Mouse (Mus musculus): ENCODE measurements at regions not wholly inside any gene's neighbourhood (a gene's known extent, or its start where the extent isn't known, plus 50 kb on each side); places are given as distances from the start of the nearest gene placed in this dataset.
A peak's percentile ranks its signal among the peaks of the same experiment; 100 is the strongest.

DNA sequence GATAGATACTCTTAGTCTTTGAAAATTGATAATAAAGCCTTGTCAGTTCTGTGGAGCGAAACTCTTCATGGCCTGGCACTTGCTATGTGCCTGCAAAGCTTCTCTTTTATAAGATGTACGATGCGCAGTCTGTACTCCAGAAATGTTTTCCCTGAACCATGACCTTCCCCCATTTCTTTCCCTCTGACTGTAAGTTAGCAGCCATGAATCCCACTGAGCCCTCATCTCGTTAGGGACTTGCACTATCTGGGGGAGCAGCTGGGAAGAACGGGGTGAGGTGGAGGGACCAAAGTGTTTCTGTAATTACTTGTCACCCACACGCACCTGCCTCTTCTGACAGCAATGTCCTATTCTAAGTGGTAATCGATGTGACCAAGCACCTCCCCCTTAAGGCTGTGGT is 932.1 kb downstream of the Synb start:
- H3K9me3 ChIP-seq (ENCODE audit: control insufficient read depth, low read length), result no peaks in the 10 kb centered on the region
- no peak overlapping the region for H3K9ac ChIP-seq (ENCODE audit: low read length)
- 61% methylated on average over 7 of the region's 7 CpGs for WGBS
- H3K4me1 ChIP-seq (replicated peaks; ENCODE audit: control insufficient read depth, insufficient read depth, low read length), result no peaks in the 10 kb centered on the region
- no peaks in the 10 kb centered on the region for H3K27me3 ChIP-seq (ENCODE audit: control insufficient read depth, insufficient read depth, low read length)
- no peak overlapping the region for H3K4me2 ChIP-seq (ENCODE audit: low read depth, low read length, severe bottlenecking)
- H3K27ac ChIP-seq (ENCODE audit: low read depth, low read length), result no peak overlapping the region
- ATAC-seq (replicated peaks; ENCODE audit: low FRiP score), result 0 out of 2 replicates have a peak, but pooled peaks have one; percentile 66
- H3K36me3 ChIP-seq (ENCODE audit: control insufficient read depth, insufficient read depth, low read length), result no peaks in the 10 kb centered on the region
- H3K4me3 ChIP-seq (ENCODE audit: low read depth, low read length), result no peak overlapping the region
- DNase-seq (ENCODE audit: low spot score), result no peak

- ATAC-seq (replicated peaks; ENCODE audit: low FRiP score), result no peak
- Histone ChIP-seq H3K4me3 (ENCODE audit: low read depth, low read length) (no peak overlapping the region), H3K36me3 (ENCODE audit: control insufficient read depth, insufficient read depth, low read length) (no peaks in the 10 kb centered on the region), H3K9me3 (ENCODE audit: control insufficient read depth, low read length) (no peaks in the 10 kb centered on the region), H3K4me2 (ENCODE audit: low read depth, low read length, severe bottlenecking) (no peak overlapping the region), H3K27ac (ENCODE audit: low read depth, low read length) (no peak overlapping the region), H3K4me1 (replicated peaks; ENCODE audit: control insufficient read depth, insufficient read depth, low read length) (no peaks in the 10 kb centered on the region), H3K27me3 (ENCODE audit: control insufficient read depth, insufficient read depth, low read length) (no peaks in the 10 kb centered on the region), H3K9ac (ENCODE audit: low read length) (no peak overlapping the region)
- no peak for DNase-seq (ENCODE audit: low spot score)
- WGBS, result 73% methylated on average over 6 of the region's 6 CpGs
Observed at GRCm38 (mm10) chr14:68361481-68361880, 932.6 kb downstream of the Synb start.

DNA sequence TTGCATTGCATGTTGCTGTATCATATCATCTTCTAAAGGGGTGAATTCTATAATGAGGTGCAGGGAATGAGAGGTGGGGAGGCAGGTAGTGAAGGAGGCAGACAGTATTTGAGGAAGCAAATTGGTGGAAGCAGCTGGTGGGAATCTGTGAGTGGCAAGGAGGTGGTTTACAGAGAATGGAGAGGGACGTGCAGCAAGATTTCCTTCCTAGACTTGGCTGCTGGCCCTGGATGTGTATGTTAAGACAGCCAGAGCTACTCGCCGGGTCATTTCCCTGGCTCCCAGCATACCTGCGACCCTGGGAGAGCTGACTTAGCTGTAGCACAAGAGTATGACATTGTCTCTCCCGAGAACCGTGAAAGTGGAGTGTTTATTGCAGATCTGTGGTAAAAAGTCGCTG is 937.7 kb downstream of the Synb start:
- ATAC-seq (replicated peaks; ENCODE audit: low FRiP score) (0 out of 2 replicates have a peak, but pooled peaks have one; percentile 8), DNase-seq (ENCODE audit: low spot score) (no peak)
- H3K4me2 ChIP-seq (ENCODE audit: low read depth, low read length, severe bottlenecking), result no peak overlapping the region
- H3K27ac ChIP-seq (ENCODE audit: low read depth, low read length), result no peak overlapping the region
- H3K27me3 ChIP-seq (ENCODE audit: control insufficient read depth, insufficient read depth, low read length), result no peaks in the 10 kb centered on the region
- H3K4me3 ChIP-seq (ENCODE audit: low read depth, low read length), result no peak overlapping the region
- H3K9ac ChIP-seq (ENCODE audit: low read length), result no peak overlapping the region
- no peaks in the 10 kb centered on the region for H3K9me3 ChIP-seq (ENCODE audit: control insufficient read depth, low read length)
- no peaks in the 10 kb centered on the region for H3K36me3 ChIP-seq (ENCODE audit: control insufficient read depth, insufficient read depth, low read length)
- no peaks in the 10 kb centered on the region for H3K4me1 ChIP-seq (replicated peaks; ENCODE audit: control insufficient read depth, insufficient read depth, low read length)
- WGBS, result 86% methylated on average over 7 of the region's 7 CpGs

DNA sequence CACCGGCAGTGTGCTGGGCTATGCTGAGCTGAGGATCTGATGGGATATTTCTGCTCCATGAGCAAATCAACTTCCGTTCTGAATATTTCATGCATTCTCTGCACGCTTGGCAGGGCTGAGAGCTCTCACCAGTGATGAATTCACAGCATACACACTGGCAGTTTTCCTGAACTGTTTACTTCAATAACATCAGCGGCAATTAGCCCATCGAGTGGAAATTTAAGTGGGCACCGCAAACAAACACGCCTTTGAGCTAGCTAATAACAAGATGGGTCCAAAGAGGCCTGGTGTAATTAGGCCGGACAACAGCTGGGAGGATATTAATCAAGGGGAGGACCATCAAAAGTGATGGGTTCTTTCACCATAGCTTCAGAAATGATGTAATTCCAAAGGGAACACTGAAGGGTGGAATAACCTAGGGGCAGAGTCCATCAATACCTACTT is 938.6 kb downstream of the Synb start:
- DNase-seq (ENCODE audit: low spot score) (peak; percentile 59), ATAC-seq (replicated peaks; ENCODE audit: low FRiP score) (peak; percentile 87)

DNA sequence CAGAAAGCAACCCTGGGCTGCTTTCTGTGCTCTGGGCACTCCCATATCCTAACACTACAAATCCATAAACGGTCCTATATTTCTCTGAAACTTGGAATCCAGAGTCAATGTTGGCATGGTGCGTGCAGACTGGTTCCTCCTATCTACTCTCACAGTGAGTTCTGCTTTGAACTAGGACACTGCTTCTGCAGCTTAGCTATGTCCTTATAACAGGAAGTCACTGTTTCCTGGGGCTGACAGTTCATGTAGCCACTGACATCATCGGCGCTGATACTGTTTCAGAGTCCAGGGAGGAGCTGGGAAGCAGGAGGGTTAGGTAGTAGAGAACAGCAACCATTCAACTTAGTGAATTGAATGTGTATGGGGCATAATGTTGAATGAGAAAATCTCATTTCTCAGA is 948.6 kb downstream of the Synb start:
- H3K4me2 ChIP-seq (ENCODE audit: low read depth, low read length, severe bottlenecking), result no peak overlapping the region
- no peak overlapping the region for H3K4me3 ChIP-seq (ENCODE audit: low read depth, low read length)
- H3K4me1 ChIP-seq (replicated peaks; ENCODE audit: control insufficient read depth, insufficient read depth, low read length), result no peaks in the 10 kb centered on the region
- H3K9me3 ChIP-seq (ENCODE audit: control insufficient read depth, low read length), result no peaks in the 10 kb centered on the region
- WGBS, result 82% methylated on average over 4 of the region's 4 CpGs
- no peak for DNase-seq (ENCODE audit: low spot score)
- no peak overlapping the region for H3K27ac ChIP-seq (ENCODE audit: low read depth, low read length)
- no peaks in the 10 kb centered on the region for H3K36me3 ChIP-seq (ENCODE audit: control insufficient read depth, insufficient read depth, low read length)
- ATAC-seq (replicated peaks; ENCODE audit: low FRiP score), result no peak
- H3K9ac ChIP-seq (ENCODE audit: low read length), result no peak overlapping the region
- no peaks in the 10 kb centered on the region for H3K27me3 ChIP-seq (ENCODE audit: control insufficient read depth, insufficient read depth, low read length)

More for the DNA sequence above, 938.6 kb downstream of the Synb start:
- Histone ChIP-seq H3K36me3 (ENCODE audit: control insufficient read depth, insufficient read depth, low read length) (no peaks in the 10 kb centered on the region), H3K27ac (ENCODE audit: low read depth, low read length) (no peak overlapping the region), H3K9ac (ENCODE audit: low read length) (no peak overlapping the region), H3K4me3 (ENCODE audit: low read depth, low read length) (no peak overlapping the region), H3K9me3 (ENCODE audit: control insufficient read depth, low read length) (no peaks in the 10 kb centered on the region), H3K27me3 (ENCODE audit: control insufficient read depth, insufficient read depth, low read length) (no peaks in the 10 kb centered on the region), H3K4me2 (ENCODE audit: low read depth, low read length, severe bottlenecking) (no peak overlapping the region), H3K4me1 (replicated peaks; ENCODE audit: control insufficient read depth, insufficient read depth, low read length) (no peaks in the 10 kb centered on the region)
- 62% methylated on average over 8 of the region's 8 CpGs for WGBS

GRCm38 (mm10) chr14:68344715-68345114 is 949.4 kb downstream of the Synb start:
- Histone ChIP-seq H3K4me1 (replicated peaks; ENCODE audit: control insufficient read depth, insufficient read depth, low read length) (no peaks in the 10 kb centered on the region), H3K27me3 (ENCODE audit: control insufficient read depth, insufficient read depth, low read length) (no peaks in the 10 kb centered on the region), H3K4me3 (ENCODE audit: low read depth, low read length) (no peak overlapping the region), H3K9me3 (ENCODE audit: control insufficient read depth, low read length) (no peaks in the 10 kb centered on the region), H3K9ac (ENCODE audit: low read length) (no peak overlapping the region), H3K4me2 (ENCODE audit: low read depth, low read length, severe bottlenecking) (no peak overlapping the region), H3K36me3 (ENCODE audit: control insufficient read depth, insufficient read depth, low read length) (no peaks in the 10 kb centered on the region), H3K27ac (ENCODE audit: low read depth, low read length) (no peak overlapping the region)
- ATAC-seq (replicated peaks; ENCODE audit: low FRiP score) (no peak), DNase-seq (ENCODE audit: low spot score) (no peak)
- 75% methylated on average over 3 of the region's 3 CpGs for WGBS

GRCm38 (mm10) chr14:68338440-68338839 is 955.7 kb downstream of the Synb start:
- Histone ChIP-seq H3K27ac (ENCODE audit: low read depth, low read length) (no peak overlapping the region), H3K4me1 (replicated peaks; ENCODE audit: control insufficient read depth, insufficient read depth, low read length) (no peaks in the 10 kb centered on the region; the same call in 1 of the 2 replicates), H3K9me3 (ENCODE audit: control insufficient read depth, low read length) (no peaks in the 10 kb centered on the region), H3K4me3 (ENCODE audit: low read depth, low read length) (no peak overlapping the region), H3K4me2 (ENCODE audit: low read depth, low read length, severe bottlenecking) (no peak overlapping the region), H3K9ac (ENCODE audit: low read length) (no peak overlapping the region), H3K27me3 (ENCODE audit: control insufficient read depth, insufficient read depth, low read length) (no peaks in the 10 kb centered on the region), H3K36me3 (ENCODE audit: control insufficient read depth, insufficient read depth, low read length) (no peaks in the 10 kb centered on the region)
- ATAC-seq (replicated peaks; ENCODE audit: low FRiP score) (no peak), DNase-seq (ENCODE audit: low spot score) (no peak)
- WGBS, result 54% methylated on average over 5 of the region's 5 CpGs

GRCm38 (mm10) chr14:68325061-68325460 is 969.0 kb downstream of the Synb start:
- Histone ChIP-seq H3K4me3 (ENCODE audit: low read depth, low read length) (no peak overlapping the region), H3K9ac (ENCODE audit: low read length) (no peak overlapping the region), H3K9me3 (ENCODE audit: control insufficient read depth, low read length) (no peaks in the 10 kb centered on the region), H3K27ac (ENCODE audit: low read depth, low read length) (no peak overlapping the region), H3K4me2 (ENCODE audit: low read depth, low read length, severe bottlenecking) (no peak overlapping the region), H3K27me3 (ENCODE audit: control insufficient read depth, insufficient read depth, low read length) (no peaks in the 10 kb centered on the region), H3K4me1 (replicated peaks; ENCODE audit: control insufficient read depth, insufficient read depth, low read length) (no peaks in the 10 kb centered on the region), H3K36me3 (ENCODE audit: control insufficient read depth, insufficient read depth, low read length) (no peaks in the 10 kb centered on the region)
- no peak for DNase-seq (ENCODE audit: low spot score)
- 85% methylated on average over 1 of the region's 1 CpGs for WGBS
- no peak for ATAC-seq (replicated peaks; ENCODE audit: low FRiP score)

DNA sequence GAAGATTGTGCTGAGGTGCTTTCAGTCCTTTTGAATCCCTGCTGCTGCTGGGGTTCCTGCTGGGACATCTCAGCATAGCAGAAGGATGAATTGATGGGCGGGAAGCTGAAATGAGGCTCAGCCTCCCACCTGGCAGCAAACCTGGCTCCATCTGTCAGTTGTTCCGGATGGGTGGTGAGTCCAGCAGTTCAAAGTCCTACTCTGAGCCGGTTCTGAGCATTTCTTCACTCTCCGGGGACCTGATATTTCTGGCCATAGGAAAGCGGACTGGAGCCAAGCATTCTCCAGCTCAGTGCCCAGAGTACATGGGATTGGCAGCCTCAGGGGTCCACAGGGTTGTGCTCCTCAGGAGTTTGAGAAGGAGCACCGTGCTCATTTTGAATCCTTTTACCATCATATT is 971.1 kb downstream of the Synb start:
- Histone ChIP-seq H3K27ac (ENCODE audit: low read depth, low read length) (no peak overlapping the region), H3K4me1 (replicated peaks; ENCODE audit: control insufficient read depth, insufficient read depth, low read length) (no peaks in the 10 kb centered on the region), H3K4me2 (ENCODE audit: low read depth, low read length, severe bottlenecking) (no peak overlapping the region), H3K36me3 (ENCODE audit: control insufficient read depth, insufficient read depth, low read length) (no peaks in the 10 kb centered on the region), H3K27me3 (ENCODE audit: control insufficient read depth, insufficient read depth, low read length) (no peaks in the 10 kb centered on the region), H3K9ac (ENCODE audit: low read length) (no peak overlapping the region), H3K4me3 (ENCODE audit: low read depth, low read length) (no peak overlapping the region), H3K9me3 (ENCODE audit: control insufficient read depth, low read length) (no peaks in the 10 kb centered on the region)
- WGBS, result 64% methylated on average over 6 of the region's 6 CpGs
- DNase-seq (ENCODE audit: low spot score), result no peak
- no peak for ATAC-seq (replicated peaks; ENCODE audit: low FRiP score)

All from forebrain, embryonic 11.5 days (tissue).